Mouse (Mus musculus): ENCODE data around the gene Cnr2.
A peak's percentile ranks its signal among the peaks of the same experiment; 100 is the strongest.

Gene Cnr2

DNA sequence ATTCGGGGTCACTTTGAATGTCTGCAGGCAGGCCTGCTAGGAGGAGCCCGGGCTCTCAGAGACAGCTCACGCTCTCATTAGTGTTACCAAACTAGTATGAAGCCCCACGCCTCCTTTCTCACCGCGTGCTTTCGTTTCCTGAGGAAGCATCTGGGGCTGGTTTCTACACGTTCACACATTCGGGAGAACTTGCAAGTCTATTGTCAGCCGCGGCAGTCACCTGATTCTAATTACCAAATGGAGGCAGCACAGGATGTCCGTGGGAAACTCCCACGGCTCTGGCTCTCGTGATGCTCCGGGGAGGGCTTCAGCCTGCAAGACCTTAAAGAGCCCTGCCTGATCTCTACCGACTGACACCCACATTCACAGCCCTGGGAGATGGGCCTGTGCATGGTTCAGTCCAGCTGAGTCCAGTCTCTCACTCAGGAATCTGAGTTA, 18.6 kb upstream of the Cnr2 start:
- DNase-seq = peak; percentile 61 to 63

DNA sequence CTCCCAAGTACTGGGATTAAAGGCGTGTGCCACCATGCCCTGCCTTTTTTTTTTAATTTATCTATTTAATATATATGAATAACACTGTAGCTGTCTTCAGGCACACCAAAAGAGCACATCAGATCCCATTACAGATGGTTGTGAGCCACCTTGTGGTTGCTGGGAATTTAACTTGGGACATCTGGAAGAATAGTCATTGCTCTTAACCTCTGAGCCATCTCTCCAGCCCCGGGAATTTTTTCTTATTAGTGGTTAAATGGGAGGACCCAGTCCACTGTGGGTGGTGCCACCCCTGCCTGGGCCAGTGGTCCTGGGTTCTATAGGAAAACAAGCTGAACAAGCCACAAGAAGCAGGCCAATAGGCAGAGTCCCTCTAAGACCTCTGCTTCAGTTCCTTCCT, 17.5 kb upstream of the Cnr2 start:
- DNase-seq = no peak

DNA sequence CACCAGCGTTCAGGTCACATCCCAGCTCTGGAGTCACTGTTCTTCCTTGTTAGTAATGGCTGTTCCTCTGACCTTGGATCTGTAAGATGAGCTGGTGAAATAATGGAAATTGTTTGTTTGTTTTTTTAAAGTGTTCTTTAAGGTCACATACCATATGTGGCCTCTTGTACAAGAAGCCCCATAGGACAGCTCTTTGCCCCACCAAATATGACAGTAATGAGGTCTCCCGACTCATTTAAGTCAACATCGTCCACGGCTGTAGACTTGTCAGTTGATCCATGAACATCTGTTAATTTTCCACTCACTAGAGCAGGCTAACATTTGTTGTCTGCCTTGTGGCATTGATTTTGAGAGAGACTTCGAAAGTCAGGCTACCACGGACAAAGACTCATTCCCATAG, 16.2 kb upstream of the Cnr2 start:
- no peak for DNase-seq

- no peak for DNase-seq
Observed at GRCm38 (mm10) chr4:135880018-135880417, 15.2 kb upstream of the Cnr2 start.

DNA sequence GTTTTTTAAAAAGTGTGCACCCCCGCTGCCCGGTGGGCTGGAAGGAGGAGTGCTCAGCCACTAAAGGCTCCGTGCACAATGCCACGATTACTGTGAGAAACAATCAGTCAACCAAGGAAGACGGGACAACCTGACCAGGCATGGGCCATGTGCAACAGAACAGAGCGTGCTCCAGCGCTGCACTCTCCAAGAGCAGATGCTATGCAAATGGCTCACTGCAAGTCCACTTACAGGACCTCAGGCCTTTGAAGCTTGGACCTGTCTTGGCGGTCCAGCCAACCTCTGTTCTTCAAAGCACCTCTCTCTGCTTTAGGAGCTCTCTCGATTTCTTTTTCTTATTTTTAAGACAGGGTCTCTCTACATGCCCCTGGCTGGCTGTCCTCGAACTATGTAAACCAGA, 14.6 kb upstream of the Cnr2 start:
- no peak for DNase-seq

- no peak for DNase-seq
Observed at GRCm38 (mm10) chr4:135882023-135882422, 13.2 kb upstream of the Cnr2 start.

GRCm38 (mm10) chr4:135883401-135883851, 11.8 kb upstream of the Cnr2 start:
- no peak for DNase-seq

DNA sequence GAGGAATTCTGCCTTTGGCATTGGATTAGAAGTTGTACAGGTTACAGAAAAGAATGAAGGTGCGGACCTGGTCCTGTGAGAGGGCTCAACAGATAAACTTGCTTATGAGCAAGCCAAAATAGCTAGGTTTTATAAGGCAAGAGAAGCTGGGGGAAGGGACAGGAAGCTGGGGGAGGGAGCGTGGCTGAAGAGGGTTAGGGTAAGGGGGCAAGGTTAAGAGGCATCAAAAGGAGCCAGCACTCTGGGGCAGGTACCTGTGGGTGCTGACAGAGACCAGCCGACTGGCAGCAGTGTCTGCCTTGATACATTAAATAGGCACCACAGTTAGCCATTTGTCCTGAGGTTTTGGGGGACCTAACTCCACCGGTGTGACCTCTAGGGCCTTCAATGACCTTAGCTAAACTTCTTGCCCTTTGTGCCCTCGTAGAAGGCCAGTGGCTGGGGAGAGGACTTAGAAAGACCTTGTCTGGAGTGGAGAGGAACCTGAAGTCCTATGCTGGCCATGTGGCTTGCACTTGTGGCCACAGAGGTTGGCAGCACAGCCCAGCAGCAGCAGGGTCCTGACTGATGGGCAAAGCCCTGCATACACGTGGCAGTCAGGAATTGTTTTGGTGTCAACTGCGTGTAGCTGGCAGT, 11.2 kb upstream of the Cnr2 start:
- DNase-seq = no peak

DNA sequence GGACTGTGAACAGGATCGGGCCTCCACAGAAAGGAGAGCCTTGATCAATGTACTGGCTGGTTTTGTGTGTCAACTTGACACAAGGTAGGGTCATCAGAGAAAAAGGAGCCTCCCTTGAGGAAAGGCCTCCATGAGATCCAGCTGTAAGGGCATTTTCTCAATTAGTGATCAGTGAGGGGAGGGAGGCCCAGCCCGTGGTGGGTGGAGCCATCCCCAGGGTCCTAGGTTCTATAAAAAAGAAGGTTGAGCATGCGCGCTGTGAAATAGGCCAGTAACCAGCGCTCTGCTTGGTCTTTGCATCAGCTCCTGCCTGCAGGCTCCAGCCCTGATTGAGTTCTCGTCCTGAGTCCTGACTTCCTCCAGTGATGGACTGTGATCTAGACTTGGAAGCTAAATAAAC, 10.7 kb upstream of the Cnr2 start:
- DNase-seq = no peak

GRCm38 (mm10) chr4:135885676-135886075, 9.5 kb upstream of the Cnr2 start:
- DNase-seq = no peak

- DNase-seq = no peak
Observed at GRCm38 (mm10) chr4:135886184-135886583, 9.0 kb upstream of the Cnr2 start.

GRCm38 (mm10) chr4:135888448-135889057, 6.6 kb upstream of the Cnr2 start:
- no peak for DNase-seq

DNA sequence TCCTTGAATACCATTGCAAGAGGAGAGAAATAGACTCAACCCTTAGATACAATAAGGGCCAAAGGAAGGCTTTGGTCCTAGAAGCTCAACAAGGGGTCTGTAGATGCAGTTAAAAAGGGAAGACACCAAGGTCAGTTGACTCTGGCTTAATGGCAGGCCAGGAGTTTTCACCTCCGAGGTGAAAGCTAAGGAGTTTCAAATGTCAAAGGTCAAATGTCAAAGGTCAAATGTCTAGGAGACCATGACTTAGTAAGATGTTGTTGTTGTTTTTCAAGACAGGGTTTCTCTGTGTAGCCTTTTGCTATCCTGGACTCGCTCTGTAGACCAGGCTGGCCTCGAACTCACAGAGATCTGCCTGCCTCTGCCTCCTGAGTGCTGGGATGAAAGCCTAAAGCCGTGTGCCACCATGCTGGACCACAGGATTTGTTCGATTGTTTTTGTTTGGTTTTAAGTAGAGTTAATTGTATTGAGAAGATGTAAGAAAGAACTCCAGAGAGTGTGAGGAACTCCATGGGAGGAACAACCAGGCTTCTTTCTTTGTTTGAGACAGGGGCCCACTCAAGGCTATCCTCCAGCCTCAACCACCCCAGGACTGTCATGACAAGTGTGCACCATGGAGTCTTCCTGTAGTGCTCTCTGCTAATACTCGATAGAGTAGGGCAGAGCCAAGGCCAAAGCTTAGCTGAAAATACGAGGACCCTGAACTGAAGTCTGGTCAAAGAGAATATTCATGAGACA, 5.9 kb upstream of the Cnr2 start:
- no peak for DNase-seq

GRCm38 (mm10) chr4:135889884-135890283, 5.3 kb upstream of the Cnr2 start:
- peak; percentile 78 to 87 for DNase-seq

- DNase-seq = no peak
Observed at GRCm38 (mm10) chr4:135891539-135891938, 3.7 kb upstream of the Cnr2 start.

- DNase-seq = no peak
Observed at GRCm38 (mm10) chr4:135892884-135893283, 2.3 kb upstream of the Cnr2 start.

DNA sequence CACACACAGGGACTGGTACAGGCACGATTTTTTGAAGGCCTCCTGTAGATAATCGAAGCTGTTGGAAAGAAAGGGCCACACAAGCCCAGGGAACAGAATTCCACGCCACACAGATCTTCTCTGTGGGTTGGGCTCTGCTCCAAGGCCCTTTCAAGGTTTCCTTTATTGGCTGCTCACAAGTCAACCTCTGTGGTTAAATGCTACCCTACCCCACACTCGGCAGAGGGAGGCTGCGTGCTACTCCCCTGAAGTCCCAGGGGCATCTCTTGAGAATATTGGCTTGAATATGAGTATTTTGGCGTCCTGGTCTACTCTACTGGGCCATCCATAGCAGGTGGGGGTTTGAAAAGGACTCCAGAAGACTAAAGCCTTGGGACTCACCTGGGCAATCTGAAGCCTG, 963 bp downstream of the Cnr2 start:
- DNase-seq = no peak

DNA sequence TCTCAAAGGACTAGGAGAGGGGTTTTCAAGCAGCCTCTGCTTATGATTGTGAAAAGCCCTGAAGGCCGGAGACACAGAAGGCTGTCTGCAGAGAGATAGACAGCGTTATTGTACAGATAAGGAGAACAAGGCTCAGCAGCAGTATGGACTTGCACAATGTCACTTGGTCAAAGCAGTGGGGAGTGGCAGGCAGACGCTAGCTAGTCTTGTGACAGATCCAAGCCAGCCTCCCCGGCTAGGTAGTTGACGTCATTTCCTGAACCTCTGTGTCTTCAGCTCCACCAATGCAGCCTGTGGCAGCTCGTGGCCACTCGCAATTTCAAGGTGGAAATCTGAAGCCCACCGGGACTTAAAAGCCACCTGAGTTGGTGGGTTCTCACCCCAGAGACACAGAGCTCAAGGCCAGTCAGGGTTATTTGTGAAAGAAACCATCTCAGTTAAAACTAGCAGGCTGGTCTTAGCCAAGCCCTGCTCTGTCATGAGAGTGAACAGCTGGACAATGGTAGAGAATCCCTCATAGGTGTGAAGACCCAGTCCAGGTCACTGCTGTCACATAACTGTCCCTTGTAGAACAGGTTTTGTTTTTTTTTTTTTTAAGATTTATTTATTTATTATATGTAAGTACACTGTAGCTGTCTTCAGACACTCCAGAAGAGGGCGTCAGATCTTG, 3.3 kb downstream of the Cnr2 start:
- DNase-seq = no peak

DNA sequence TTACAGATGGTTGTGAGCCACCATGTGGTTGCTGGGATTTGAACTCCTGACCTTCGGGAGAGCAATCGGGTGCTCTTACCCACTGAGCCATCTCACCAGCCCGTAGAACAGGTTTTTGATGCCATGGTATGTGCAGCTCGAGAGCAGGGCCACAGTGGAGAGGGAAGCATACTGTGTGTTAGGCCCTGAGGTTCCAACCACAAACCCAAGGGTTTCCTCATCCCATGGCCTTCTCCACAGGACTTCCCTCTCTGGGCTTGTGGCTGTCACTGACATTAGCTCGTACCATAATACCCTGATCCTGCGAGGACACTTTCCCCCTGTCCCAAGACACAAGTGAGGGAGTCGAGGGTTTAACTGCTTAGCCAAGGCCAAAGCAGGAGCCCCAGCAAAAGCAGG, 3.9 kb downstream of the Cnr2 start:
- no peak for DNase-seq

GRCm38 (mm10) chr4:135900008-135900407, 4.8 kb downstream of the Cnr2 start:
- no peak for DNase-seq

GRCm38 (mm10) chr4:135902606-135903242, 7.5 kb downstream of the Cnr2 start:
- no peak for DNase-seq

- no peak for DNase-seq
Observed at GRCm38 (mm10) chr4:135904810-135905209, 9.6 kb downstream of the Cnr2 start.

- no peak for DNase-seq
Observed at GRCm38 (mm10) chr4:135906633-135907032, 11.4 kb downstream of the Cnr2 start.
